Mouse (Mus musculus) hindbrain, embryonic 16.5 days (tissue): ENCODE data around the gene Ly6g5c. TPM values are rescaled to one million over a fixed set of nuclear protein-coding genes. Genes with fewer than 3 reads are reported as not detected.
A peak's percentile ranks its signal among the peaks of the same experiment; 100 is the strongest.

Experiments
- ATAC-seq: fragments of 200-750 bp; cut with Nextera tagmentation; 2 replicates; pipeline ENCODE4 v1.8.0; 2017; ENCODE audit warnings: moderate TSS enrichment, moderate library complexity
- H3K27ac ChIP-seq: fragments of 300-500 bp; sonication (generic); 2 replicates; pipeline ENCODE4 v1.5.1; 2014; ENCODE audit warnings: low read depth, mild to moderate bottlenecking, control low read depth, low read length, moderate library complexity
- H3K27me3 ChIP-seq: fragments of 300-500 bp; sonication (generic); replicated peaks from 2 replicates; pipeline ENCODE4 v1.6.1; 2014; ENCODE audit warnings: low read length; ENCODE audit not compliant: control insufficient read depth, insufficient read depth
- H3K36me3 ChIP-seq: fragments of 300-500 bp; sonication (generic); 2 replicates; pipeline ENCODE4 v1.6.1; 2014; ENCODE audit warnings: mild to moderate bottlenecking, low read length, moderate library complexity, mixed read lengths; ENCODE audit not compliant: control insufficient read depth, insufficient read depth
- H3K4me1 ChIP-seq: fragments of 300-500 bp; sonication (generic); 2 replicates; pipeline ENCODE4 v1.6.1; 2014; ENCODE audit warnings: low read depth, low read length; ENCODE audit not compliant: control insufficient read depth, insufficient read depth
- H3K4me2 ChIP-seq: fragments of 300-500 bp; sonication (generic); 2 replicates; pipeline ENCODE4 v1.6.1; 2014; ENCODE audit warnings: mild to moderate bottlenecking, low read length, control low read depth, moderate library complexity
- H3K4me3 ChIP-seq: fragments of 300-500 bp; sonication (generic); 2 replicates; pipeline ENCODE4 v1.5.1; 2014; ENCODE audit warnings: mild to moderate bottlenecking, low read length, control low read depth, moderate library complexity
- H3K9ac ChIP-seq: fragments of 300-500 bp; sonication (generic); 2 replicates; pipeline ENCODE4 v1.6.1; 2014; ENCODE audit warnings: low read depth, mild to moderate bottlenecking, control low read depth, low read length, moderate library complexity
- H3K9me3 ChIP-seq: fragments of 300-500 bp; sonication (generic); 2 replicates; pipeline ENCODE4 v1.6.1; 2014; ENCODE audit warnings: mild to moderate bottlenecking, low read length, moderate library complexity; ENCODE audit not compliant: control insufficient read depth
- WGBS: fragments of 180-500 bp; shearing (Covaris S2); extraction: QIAGEN DNeasy Blood & Tissue Kit; methylation state at CpG from one replicate; pipeline ENCODE4 v1.1.7; 2014; 5-methylcytosine and 5-hydroxymethylcytosine counted together
- polyA plus RNA-seq: library from polyadenylated mRNA; unstranded; fragments of >200 nt; fragmentation: Nextera tagmentation; extraction: Ambion mirVana; gene quantifications from 2 replicates; pipeline ENCODE4 v1.2.1, GENCODE M21; 2015

Gene Ly6g5c
- polyA plus RNA-seq, 1 experiment from 2014 or later = not detected

GRCm38 (mm10) chr17:35088825-35089644, 19.0 kb upstream of the Ly6g5c start, which contains the start of gene Abhd16a:
Abhd16a (plus strand) TSS chr17:35089263.
- Histone ChIP-seq H3K36me3 (peaks cover 14% of the 10 kb centered on the region), H3K4me2 (peak within 1 kb of the TSS; percentile 71), H3K27ac (peak within 1 kb of the TSS; percentile 99), H3K4me3 (peak within 1 kb of the TSS; percentile 68), H3K4me1 (peaks cover 8% of the 10 kb centered on the region), H3K9me3 (no peaks in the 10 kb centered on the region), H3K27me3 (0 out of 2 replicates have a peak, but pooled peaks cover 2% of the 10 kb centered on the region), H3K9ac (peak within 1 kb of the TSS; percentile 95)
- WGBS = 5% methylated on average over 38 of the region's 67 CpGs
- peak; percentile 98 for ATAC-seq

GRCm38 (mm10) chr17:35090166-35090932, 17.7 kb upstream of the Ly6g5c start:
- Histone ChIP-seq H3K9me3 (no peaks in the 10 kb centered on the region), H3K4me2 (peak overlapping the region; percentile 71), H3K36me3 (peaks cover 24% of the 10 kb centered on the region), H3K4me3 (peak overlapping the region; percentile 68), H3K27me3 (no peaks in the 10 kb centered on the region), H3K4me1 (peaks cover 8% of the 10 kb centered on the region), H3K9ac (peak overlapping the region; percentile 95), H3K27ac (peak overlapping the region; percentile 99)
- ATAC-seq = 0 out of 2 replicates have a peak, but pooled peaks have one; percentile 15
- 36% methylated on average over 8 of the region's 8 CpGs for WGBS

DNA sequence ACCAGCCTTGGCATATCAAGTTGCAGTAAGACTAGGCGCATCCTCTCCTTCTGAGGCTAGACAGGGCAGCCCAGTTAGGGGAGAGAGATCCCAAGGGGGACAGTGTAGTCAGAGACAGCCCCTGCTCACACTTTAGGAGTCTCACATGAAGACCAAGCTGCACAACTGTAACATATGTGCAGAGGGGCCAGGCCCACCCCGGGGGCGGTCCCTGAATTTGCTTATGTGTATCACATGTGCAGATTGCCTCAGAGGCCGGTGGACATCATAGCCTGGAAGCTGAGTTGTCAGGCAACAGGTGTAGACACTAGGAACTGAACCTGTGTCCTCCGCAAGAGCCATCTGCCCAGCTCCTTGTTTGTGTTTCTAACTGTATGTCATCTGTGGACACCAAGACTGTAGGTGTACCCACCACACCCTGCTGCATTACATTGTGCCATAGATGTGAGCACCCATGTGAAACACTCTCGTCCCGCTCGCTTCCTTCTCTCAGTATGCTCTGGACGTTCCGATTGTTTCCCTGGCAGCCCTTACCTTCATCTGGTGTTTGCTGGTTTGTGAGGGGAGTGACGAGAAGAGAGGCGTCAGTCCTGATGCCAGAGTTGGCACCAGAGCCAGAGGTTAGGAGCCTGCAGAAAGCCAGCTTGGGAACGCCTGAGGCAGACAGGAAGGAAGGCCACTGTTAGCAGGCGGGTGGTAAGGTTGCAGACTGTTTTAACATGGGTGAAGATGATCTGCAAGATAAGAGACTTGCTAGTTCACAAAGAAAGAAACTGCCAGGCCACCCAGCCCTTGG, 15.5 kb upstream of the Ly6g5c start:
- Histone ChIP-seq H3K4me3 (no peak overlapping the region), H3K27me3 (no peaks in the 10 kb centered on the region), H3K9ac (no peak overlapping the region), H3K36me3 (peaks cover 30% of the 10 kb centered on the region), H3K9me3 (no peaks in the 10 kb centered on the region), H3K4me2 (no peak overlapping the region), H3K27ac (no peak overlapping the region), H3K4me1 (peaks cover 8% of the 10 kb centered on the region)
- WGBS = 89% methylated on average over 14 of the region's 14 CpGs
- no peak for ATAC-seq

DNA sequence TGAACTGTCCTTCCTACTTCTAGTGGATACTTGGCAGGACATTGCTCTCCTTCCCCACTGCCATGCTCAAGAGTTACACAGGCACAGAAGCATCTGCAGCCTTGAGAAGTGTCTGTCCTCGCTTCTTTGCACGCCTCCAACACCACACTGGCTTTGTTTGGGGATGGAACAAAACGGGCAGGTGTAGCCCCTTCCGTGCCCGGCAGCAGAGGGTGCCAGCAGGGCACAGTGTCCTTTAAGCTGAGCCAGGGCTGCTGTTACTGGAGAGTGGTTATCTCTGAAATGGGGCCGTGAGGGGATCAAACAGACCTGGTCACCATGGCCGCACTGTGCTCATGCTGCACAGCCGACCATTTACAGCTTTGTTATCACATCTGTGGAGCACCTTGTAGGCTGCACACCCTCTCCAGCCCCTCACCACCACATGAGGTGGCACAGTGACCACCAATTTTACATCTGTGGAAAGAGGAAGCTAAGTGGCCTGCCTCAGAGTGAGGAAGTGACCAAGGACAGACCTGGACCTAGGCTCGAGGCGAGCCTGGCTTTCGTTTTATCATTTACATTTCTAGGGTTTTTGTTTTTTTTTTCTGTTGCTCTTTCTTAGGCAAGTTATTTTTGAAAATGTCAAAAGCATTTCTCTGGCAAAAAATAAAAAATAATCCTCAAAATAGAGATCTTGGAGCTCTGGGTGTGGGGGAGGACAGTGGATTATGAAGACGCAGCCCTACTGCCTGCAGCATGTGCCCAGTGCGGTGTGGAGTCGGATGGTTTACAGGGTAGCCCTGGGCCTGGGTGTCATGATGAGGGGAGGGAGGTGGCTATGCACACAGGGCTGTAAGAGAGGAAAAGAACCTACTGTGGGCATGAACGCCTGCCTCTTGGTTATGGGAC, 13.4 kb upstream of the Ly6g5c start:
- H3K9ac ChIP-seq = no peak overlapping the region
- H3K4me3 ChIP-seq = no peak overlapping the region
- no peak overlapping the region for H3K27ac ChIP-seq
- no peak for ATAC-seq
- H3K4me1 ChIP-seq = peaks cover 8% of the 10 kb centered on the region
- no peak overlapping the region for H3K4me2 ChIP-seq
- no peaks in the 10 kb centered on the region for H3K9me3 ChIP-seq
- H3K27me3 ChIP-seq = no peaks in the 10 kb centered on the region
- WGBS = 94% methylated on average over 15 of the region's 15 CpGs
- peaks cover 37% of the 10 kb centered on the region for H3K36me3 ChIP-seq

DNA sequence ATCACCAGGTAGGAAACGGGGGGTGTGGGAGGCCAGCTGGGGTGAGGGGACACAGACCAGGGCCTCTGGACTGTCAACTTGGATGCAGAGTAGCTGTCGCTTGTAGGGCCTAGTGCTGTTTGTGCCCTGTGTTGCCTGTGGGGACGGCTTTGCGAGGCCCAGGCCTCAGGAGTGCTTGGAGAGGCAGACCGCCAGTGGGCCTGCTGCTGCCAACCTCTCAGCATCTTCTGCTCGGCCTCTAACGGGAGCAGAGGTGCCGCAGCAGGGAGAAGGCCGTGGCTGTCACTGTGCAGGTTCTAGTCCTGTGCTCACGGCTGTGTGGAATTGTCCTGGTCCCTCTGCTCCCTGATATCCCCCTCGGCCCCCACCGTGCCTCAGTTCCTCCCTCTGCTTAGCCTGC, 11.5 kb upstream of the Ly6g5c start:
- Histone ChIP-seq H3K36me3 (peaks cover 52% of the 10 kb centered on the region), H3K9ac (no peak overlapping the region), H3K4me2 (no peak overlapping the region), H3K9me3 (no peaks in the 10 kb centered on the region), H3K4me3 (no peak overlapping the region), H3K27me3 (no peaks in the 10 kb centered on the region), H3K4me1 (no peaks in the 10 kb centered on the region), H3K27ac (no peak overlapping the region)
- ATAC-seq = no peak
- WGBS = 86% methylated on average over 11 of the region's 12 CpGs

DNA sequence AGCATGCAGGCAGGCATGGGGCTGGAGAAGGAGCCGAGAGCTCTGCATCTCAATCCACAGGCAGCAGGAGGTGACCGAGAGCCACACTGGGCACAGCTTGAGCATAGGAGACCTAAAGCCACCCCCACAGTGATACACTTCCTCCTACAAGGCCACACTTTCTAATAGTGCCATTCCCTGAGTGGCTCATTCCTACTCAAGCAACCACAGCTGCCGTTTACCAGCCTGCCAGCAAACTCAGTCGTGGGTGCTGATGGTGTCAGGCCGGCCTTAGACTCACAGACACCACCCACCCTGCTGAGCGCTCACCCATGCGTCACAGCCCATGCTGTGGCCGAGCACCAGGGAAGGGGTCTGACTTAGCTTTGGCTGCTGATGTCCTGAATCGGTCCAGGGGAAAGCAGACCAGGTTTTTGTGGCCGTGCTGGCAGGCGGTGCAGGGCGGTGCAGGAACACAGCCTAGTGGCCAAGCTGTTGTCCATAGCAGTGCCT, 10.9 kb upstream of the Ly6g5c start:
- H3K36me3 ChIP-seq = peaks cover 55% of the 10 kb centered on the region
- H3K27ac ChIP-seq = no peak overlapping the region
- H3K4me1 ChIP-seq = no peaks in the 10 kb centered on the region
- no peaks in the 10 kb centered on the region for H3K9me3 ChIP-seq
- H3K9ac ChIP-seq = no peak overlapping the region
- no peak overlapping the region for H3K4me3 ChIP-seq
- H3K27me3 ChIP-seq = no peaks in the 10 kb centered on the region
- 76% methylated on average over 12 of the region's 12 CpGs for WGBS
- H3K4me2 ChIP-seq = no peak overlapping the region
- no peak for ATAC-seq

- Histone ChIP-seq H3K27me3 (no peaks in the 10 kb centered on the region), H3K4me3 (no peak overlapping the region), H3K36me3 (peaks cover 50% of the 10 kb centered on the region), H3K27ac (no peak overlapping the region), H3K4me1 (no peaks in the 10 kb centered on the region), H3K9ac (no peak overlapping the region), H3K9me3 (no peaks in the 10 kb centered on the region), H3K4me2 (no peak overlapping the region)
- WGBS = 74% methylated on average over 10 of the region's 10 CpGs
- ATAC-seq = 0 out of 2 replicates have a peak, but pooled peaks have one; percentile 18
Observed at GRCm38 (mm10) chr17:35100196-35100765, 7.8 kb upstream of the Ly6g5c start.

- Histone ChIP-seq H3K9ac (no peak overlapping the region), H3K9me3 (no peaks in the 10 kb centered on the region), H3K27me3 (no peaks in the 10 kb centered on the region), H3K4me3 (no peak overlapping the region), H3K27ac (no peak overlapping the region), H3K36me3 (peaks cover 50% of the 10 kb centered on the region), H3K4me2 (no peak overlapping the region), H3K4me1 (peaks cover 2% of the 10 kb centered on the region)
- ATAC-seq = no peak
- WGBS = 88% methylated on average over 11 of the region's 11 CpGs
Observed at GRCm38 (mm10) chr17:35101161-35101560, 6.9 kb upstream of the Ly6g5c start.
